Mouse (Mus musculus): Measurements from ENCODE around the gene Tnfsf12.

Gene Tnfsf12

DNA sequence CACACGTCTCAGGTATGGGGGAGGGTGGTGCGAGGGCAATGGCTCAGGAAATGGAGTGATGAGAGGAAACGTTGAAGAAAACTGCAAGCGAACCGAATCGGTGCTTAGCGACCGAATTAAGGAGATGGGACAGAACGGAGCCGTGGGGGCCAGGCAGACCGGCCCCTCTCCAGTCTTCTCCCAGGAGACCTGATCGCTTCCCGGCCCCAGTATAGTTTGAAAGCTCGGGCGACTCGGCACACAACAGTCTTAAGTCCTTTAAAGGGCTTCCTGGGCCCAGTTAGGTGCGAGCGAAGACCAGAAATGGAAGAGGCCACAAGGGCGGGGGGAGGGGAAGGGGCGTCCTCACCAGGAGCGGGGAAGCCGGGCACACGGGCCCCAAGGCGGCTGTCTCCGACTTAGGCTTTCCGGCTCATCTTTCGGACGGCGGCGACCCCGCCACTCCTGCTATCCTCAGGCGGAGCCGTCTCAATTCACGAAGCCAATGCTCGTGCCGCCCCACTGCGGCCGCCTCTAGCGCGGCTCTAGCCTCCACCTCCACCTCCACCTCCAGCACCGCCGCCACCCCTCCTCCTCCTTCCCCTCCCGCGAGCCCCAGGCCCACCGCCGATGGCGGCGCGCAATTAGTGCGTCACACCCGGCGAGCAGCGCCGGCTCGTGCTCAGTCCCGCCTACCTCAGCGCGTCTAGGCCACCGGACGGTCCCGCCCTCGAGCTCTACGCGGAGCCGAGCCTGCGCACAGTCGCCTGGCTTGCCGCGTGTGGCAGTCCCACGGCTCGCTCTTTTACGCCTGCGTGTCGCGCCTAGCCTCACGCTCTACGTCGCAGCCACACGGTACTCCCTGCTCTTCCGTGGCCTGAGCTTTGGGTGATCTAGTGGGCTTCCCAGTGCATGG, 14.1 kb downstream of the Tnfsf12 start, which contains the start of gene Senp3:
Gene Senp3, minus strand, starts transcription at position 771 of the 895 bp plus-strand sequence.
- peak; percentile 100 for DNase-seq (ENCODE audit: low read depth, low spot score)

- DNase-seq (ENCODE audit: low read depth, low spot score) = no peak
Measured at GRCm38 (mm10) chr11:69680136-69680855, 15.4 kb downstream of the Tnfsf12 start.

GRCm38 (mm10) chr11:69679144-69679543, 16.5 kb downstream of the Tnfsf12 start:
- no peak for DNase-seq (ENCODE audit: low read depth, low spot score)

DNA sequence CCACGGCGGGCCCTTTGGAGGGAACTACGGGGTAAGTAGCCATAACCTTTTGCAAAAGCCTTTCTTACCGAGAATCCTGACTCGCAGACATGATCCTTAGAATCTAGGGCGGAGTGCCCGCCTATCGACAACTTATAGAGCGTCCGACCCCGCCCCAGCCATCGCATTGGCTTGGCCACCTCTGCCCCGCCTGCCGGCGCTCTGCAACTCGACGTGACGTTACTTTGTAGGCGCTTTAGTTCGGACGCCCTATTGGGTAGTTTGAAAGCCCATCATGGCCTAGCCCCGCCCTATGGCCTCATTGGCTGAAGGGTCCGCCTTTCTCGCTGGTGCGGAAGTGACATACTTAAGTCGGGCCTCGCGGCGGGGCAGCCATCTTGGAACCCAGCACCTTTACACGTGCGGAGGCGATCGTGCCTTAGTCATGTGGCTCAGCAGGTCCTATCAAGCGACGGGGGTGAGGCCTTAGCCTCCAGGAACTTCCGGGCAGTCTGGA, 23.4 kb downstream of the Tnfsf12 start, which contains the start of gene Eif4a1:
Gene Eif4a1, minus strand, starts transcription at position 213 of the 496 bp plus-strand sequence.
- DNase-seq (ENCODE audit: low read depth, low spot score) = peak; percentile 100

DNA sequence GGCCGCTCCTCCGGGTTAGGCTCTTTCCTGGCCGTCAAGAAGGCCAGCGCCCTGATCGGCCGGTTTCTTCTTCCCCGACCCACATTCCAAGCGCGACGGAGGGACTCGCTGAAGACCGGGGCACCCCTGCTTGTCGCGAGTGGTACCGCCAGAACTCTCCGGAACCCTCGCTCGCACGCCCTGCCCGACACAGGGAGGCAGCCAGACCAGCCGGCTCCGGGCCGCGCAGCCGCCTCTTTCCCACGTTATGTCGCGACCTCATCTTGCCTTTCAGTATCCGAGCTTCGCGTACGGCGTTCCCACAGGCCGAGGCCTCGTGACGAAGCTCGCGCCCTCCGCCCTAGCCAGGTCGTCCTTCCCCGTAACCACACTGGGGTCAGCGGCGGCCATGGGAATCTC, 23.9 kb downstream of the Tnfsf12 start:
- no peak for DNase-seq (ENCODE audit: low read depth, low spot score)

GRCm38 (mm10) chr11:69670786-69671725, 24.6 kb downstream of the Tnfsf12 start:
- DNase-seq (ENCODE audit: low read depth, low spot score) = peak; percentile 98

GRCm38 (mm10) chr11:69666665-69667005, 29.0 kb downstream of the Tnfsf12 start:
- no peak for DNase-seq (ENCODE audit: low read depth, low spot score)

GRCm38 (mm10) chr11:69665961-69666664, 29.5 kb downstream of the Tnfsf12 start, which contains the start of gene Cd68:
TSS of gene Cd68 (minus strand) at chr11:69666153.
- peak; percentile 70 for DNase-seq (ENCODE audit: low read depth, low spot score)

- DNase-seq (ENCODE audit: low read depth, low spot score) = no peak
Measured at GRCm38 (mm10) chr11:69665457-69665960, 30.1 kb downstream of the Tnfsf12 start.

DNA sequence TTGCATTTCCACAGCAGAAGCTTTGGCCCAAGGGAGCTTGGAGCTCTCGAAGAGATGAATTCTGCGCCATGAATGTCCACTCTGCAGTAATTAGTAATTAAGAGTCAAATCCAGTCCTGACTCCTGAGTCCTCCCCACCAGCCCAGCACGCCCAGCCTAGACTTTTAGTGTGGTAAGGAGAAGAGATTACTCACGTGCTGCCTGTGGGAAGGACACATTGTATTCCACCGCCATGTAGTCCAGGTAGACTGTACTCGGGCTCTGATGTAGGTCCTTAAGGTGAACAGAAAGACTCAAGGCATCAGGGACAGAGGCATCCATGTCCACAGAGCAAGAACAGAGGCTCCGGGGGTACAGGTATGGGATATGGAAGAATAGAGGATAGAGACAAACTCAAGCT, 30.8 kb downstream of the Tnfsf12 start:
- DNase-seq (ENCODE audit: low read depth, low spot score) = no peak

GRCm38 (mm10) chr11:69663795-69664194, 31.9 kb downstream of the Tnfsf12 start:
- DNase-seq (ENCODE audit: low read depth, low spot score) = no peak

GRCm38 (mm10) chr11:69662967-69663671, 32.5 kb downstream of the Tnfsf12 start:
- DNase-seq (ENCODE audit: low read depth, low spot score) = no peak

- DNase-seq (ENCODE audit: low read depth, low spot score) = peak; percentile 97
Measured at GRCm38 (mm10) chr11:69662213-69662966, 33.3 kb downstream of the Tnfsf12 start, which contains the start of gene Mpdu1. TSS of gene Mpdu1 (minus strand) at chr11:69662642.

DNA sequence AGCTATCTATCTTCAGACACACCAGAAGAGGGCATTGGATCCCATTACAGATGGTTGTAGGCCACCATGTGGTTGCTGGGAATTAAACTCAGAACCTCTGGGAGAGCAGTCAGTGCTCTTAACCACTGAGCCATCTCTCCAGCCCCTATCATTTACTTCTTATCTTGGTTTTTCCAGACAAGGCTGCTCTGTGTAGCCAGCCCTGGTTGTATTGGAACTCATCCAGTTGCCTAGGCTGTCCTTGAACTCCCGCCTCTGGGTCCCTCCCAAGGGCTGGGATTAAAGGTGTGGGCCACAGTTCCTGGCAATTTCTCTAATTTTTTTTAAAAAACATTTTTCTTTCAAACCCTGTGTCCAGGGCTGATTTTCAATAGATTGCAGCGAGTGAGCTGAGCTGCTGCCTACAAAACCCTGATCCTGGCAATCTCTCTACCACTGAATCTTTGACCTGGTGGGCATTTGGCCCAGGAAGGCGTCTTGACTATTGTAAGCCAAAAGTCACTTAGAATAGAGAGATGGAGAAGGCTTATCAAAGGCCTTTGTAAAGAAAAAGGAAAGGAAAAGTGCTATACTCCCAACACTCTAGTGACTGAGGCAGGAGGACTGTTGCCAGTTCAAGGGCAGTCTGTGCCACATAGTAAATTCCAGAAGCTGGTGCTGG, 34.3 kb downstream of the Tnfsf12 start:
- DNase-seq (ENCODE audit: low read depth, low spot score) = no peak

GRCm38 (mm10) chr11:69657462-69657881, 38.2 kb downstream of the Tnfsf12 start:
- DNase-seq (ENCODE audit: low read depth, low spot score) = no peak

DNA sequence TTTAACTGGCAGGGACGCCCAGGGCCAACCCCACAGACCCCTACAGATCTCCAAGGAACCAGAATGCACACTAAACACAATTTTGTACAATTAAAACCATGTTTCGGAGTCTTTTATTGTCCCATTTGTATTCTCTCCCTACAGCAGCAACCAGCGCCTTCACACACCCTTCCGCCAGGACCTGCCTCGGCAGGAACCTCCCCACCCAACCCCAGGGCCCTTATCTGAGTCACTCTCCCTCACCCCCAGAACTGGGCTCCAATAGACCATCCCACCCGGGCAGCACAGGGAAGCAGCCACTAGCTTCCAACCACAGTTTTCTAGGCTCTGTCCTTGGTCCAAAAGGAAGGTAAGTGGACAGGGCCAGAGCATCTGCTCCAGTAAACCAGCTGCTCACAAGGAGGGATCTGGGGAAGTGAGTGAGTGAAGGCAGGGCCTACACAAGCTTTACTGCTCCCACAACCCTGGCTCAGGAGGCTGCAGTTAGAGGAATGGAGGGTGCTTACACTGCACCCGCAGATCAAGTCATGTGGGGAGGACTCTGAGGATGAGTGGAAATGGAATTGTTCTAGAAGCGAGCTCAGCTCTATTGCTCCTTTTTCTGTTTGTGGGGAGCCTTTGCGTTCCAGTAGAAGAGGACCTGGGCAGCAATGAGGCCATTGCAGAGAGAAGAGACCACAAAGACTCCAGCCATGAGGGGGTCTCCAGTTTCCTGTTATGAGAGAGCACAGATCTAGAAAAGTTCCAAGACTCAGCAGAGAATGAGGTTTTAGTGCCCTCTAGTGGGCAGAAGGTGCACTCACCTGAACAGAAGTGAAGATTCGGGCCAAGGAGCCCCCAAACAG, 38.8 kb downstream of the Tnfsf12 start:
- peak; percentile 79 for DNase-seq (ENCODE audit: low read depth, low spot score)

GRCm38 (mm10) chr11:69656065-69656455, 39.6 kb downstream of the Tnfsf12 start:
- no peak for DNase-seq (ENCODE audit: low read depth, low spot score)
